Mouse (Mus musculus) liver, adult 2 months (tissue): ENCODE data around the gene Arsg.

Source experiments
- CTCF ChIP-seq: fragments of 200-500 bp; IDR thresholded peaks from 2 replicates; pipeline ENCODE4 v1.5.1; 2011; ENCODE audit warnings: low read depth, low read length, control low read depth
- POLR2A ChIP-seq: fragments of 200-500 bp; IDR thresholded peaks from 2 replicates; pipeline ENCODE4 v1.6.1; 2011; ENCODE audit warnings: low read length, control low read depth; ENCODE audit not compliant: insufficient read depth; ENCODE audit errors: extremely low read depth

DNA sequence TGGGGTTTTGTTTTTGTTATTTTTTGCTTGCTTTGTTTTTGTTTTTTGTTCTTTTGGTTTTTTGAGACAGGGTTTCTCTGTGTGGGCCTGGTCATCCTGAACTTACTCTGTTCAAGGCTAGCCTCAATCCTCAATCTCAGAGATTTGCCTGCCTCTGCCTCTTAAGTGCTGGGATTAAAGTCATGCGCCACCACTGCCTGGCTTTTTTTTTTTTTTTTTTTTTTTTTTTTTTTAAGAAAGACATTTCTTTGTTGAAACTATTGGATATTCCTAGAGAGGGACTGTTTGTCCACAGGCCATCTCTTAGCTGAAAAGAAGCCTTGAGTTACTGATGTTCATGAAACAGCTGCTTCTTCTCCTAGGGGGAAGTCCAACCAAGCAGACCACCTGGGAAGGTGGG is 74.5 kb downstream of the Arsg start:
- TF ChIP-seq POLR2A (no peak), CTCF (no peak)
